29 mouse cellular contexts compared by ENCODE assay signal in the genomic region with DNA sequence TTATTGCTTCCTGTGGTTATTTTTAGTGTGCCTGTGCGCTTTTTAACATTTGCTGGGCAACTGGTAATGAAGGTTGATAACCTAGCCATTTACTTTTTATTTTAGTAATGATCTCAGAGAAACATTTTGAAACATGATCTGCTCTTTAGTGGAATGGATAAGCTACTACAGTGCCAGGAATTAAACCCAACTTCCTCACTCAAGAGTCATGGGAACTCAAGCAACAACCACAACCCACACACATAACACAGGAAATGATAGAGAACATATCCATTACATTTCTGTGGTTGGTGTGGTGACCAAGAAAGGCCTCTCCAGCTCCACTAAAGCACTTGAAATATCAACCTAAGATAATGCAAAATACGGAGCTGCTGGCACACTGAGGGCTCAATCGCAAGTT.
DNase-seq lines count a peak whose midpoint lies in the region; ATAC-seq and TF ChIP-seq lines count a peak whose summit lies in the region.
"Had no signal": no experiment of that assay in that cellular context is flagged by ENCODE, and none has a peak within 500 bp of the region (broad histone marks: within the 10 kb centered on the region; RNA-seq: fewer than 3 reads in every experiment).

No protein-coding gene starts in this region.

- intact Hi-C loops in left cerebral cortex, postnatal 25 days (cut with DNase I): no loop called here

- TF ChIP-seq RAD21 in MEL (IDR thresholded peaks at IDR 0.05; ENCODE audit: low read depth, low read length): no peak

- no peak overlapping the region for H3ac ChIP-seq in myocyte (ENCODE audit: control insufficient read depth, insufficient read length)

- ATAC-seq in kidney, embryonic 16.5 days (ENCODE audit: low FRiP score, low TSS enrichment): peak; percentile 23; the same call in 1 of the 2 replicates
- ATAC-seq in forebrain, embryonic 15.5 days (replicated peaks): no peak
- ATAC-seq: forebrain, postnatal 0 days; inflammation-experienced regulatory T-cells, adult 6 months; midbrain, embryonic 13.5 days had no signal

- whole genome bisulfite sequencing in kidney, embryonic 16.5 days: 53% methylated on average over 3 of the region's 3 CpGs
- WGBS in forebrain, embryonic 15.5 days: 92% methylated on average over 3 of the region's 3 CpGs

- TF ChIP-seq EP300 in MEL (IDR thresholded peaks at IDR 0.05; ENCODE audit: low read depth in 1 of 2, low read length in 2 of 2): no peak

- H3K27ac ChIP-seq in kidney, embryonic 16.5 days (ENCODE audit: low read length): peak overlapping the region; percentile 4; the same call in 1 of the 2 replicates
- H3K27ac ChIP-seq in MEL (ENCODE audit: control insufficient read depth, low read depth, low read length): no peak overlapping the region
- peak overlapping the region; percentile 10; the same call in 1 of the 2 replicates for H3K27ac ChIP-seq in embryonic fibroblast, embryonic 13.5 days (ENCODE audit: insufficient read depth, low read length)
- H3K27ac ChIP-seq in forebrain, embryonic 15.5 days (replicated peaks): no peak overlapping the region
- H3K27ac ChIP-seq: embryonic facial prominence, embryonic 12.5 days; heart, embryonic 13.5 days; hindbrain, embryonic 15.5 days; limb, embryonic 15.5 days; liver, embryonic 14.5 days; macrophage; midbrain, embryonic 13.5 days; neural tube, embryonic 15.5 days had no signal

- H3K4me1 ChIP-seq in kidney, embryonic 16.5 days (ENCODE audit: insufficient read depth, low read length): no peaks in the 10 kb centered on the region
- H3K4me1 ChIP-seq in MEL (ENCODE audit: control insufficient read depth in 1 of 2, insufficient read depth in 2 of 2, low read length in 2 of 2): no peaks in the 10 kb centered on the region
- peaks cover 2% of the 10 kb centered on the region; the same call in 1 of the 2 replicates for H3K4me1 ChIP-seq in embryonic fibroblast, embryonic 13.5 days (ENCODE audit: control insufficient read depth, insufficient read depth, low read length)
- H3K4me1 ChIP-seq in forebrain, embryonic 15.5 days: no peaks in the 10 kb centered on the region
- H3K4me1 ChIP-seq: heart, embryonic 13.5 days; hindbrain, embryonic 15.5 days; limb, embryonic 15.5 days; midbrain, embryonic 13.5 days; neural tube, embryonic 15.5 days had no signal

- H3K9me3 ChIP-seq in kidney, embryonic 16.5 days (ENCODE audit: low read length): no peaks in the 10 kb centered on the region
- no peaks in the 10 kb centered on the region for H3K9me3 ChIP-seq in MEL (replicated peaks; ENCODE audit: insufficient read depth, low read length)
- H3K9me3 ChIP-seq in forebrain, embryonic 15.5 days: no peaks in the 10 kb centered on the region
- H3K9me3 ChIP-seq: embryonic facial prominence, embryonic 12.5 days; heart, embryonic 13.5 days; hindbrain, embryonic 15.5 days; limb, embryonic 15.5 days; midbrain, embryonic 13.5 days; neural tube, embryonic 15.5 days had no signal

- H3K27me3 ChIP-seq in kidney, embryonic 16.5 days (ENCODE audit: insufficient read depth, low read length): no peaks in the 10 kb centered on the region
- H3K27me3 ChIP-seq in MEL (ENCODE audit: control insufficient read depth in 1 of 2, insufficient read depth in 2 of 2, low read length in 2 of 2) (no peaks in the 10 kb centered on the region), myocyte (ENCODE audit: control insufficient read depth, insufficient read depth, insufficient read length) (no peaks in the 10 kb centered on the region)
- H3K27me3 ChIP-seq in forebrain, embryonic 15.5 days: no peaks in the 10 kb centered on the region
- H3K27me3 ChIP-seq: CH12.LX; embryonic facial prominence, embryonic 12.5 days; heart, embryonic 13.5 days; hindbrain, embryonic 15.5 days; limb, embryonic 15.5 days; midbrain, embryonic 13.5 days; neural tube, embryonic 15.5 days had no signal

- TF ChIP-seq CTCF in MEL (IDR thresholded peaks at IDR 0.05 in 2 of 3, conservative IDR thresholded peaks at IDR 0.05 in 1 of 3; ENCODE audit: control insufficient read depth in 1 of 3, insufficient read depth in 1 of 3, low read depth in 2 of 3, low read length in 3 of 3, poor library complexity in 1 of 3, severe bottlenecking in 1 of 3): no peak
- no peak for TF ChIP-seq CTCF in embryonic fibroblast, embryonic 13.5 days (IDR thresholded peaks at IDR 0.05; ENCODE audit: borderline replicate concordance, insufficient read depth, low read length)

- no peak overlapping the region for H3K4me2 ChIP-seq in kidney, embryonic 16.5 days (replicated peaks; ENCODE audit: low read depth, low read length)
- H3K4me2 ChIP-seq in myocyte (ENCODE audit: low read depth): peak overlapping the region; percentile 30
- no peak overlapping the region for H3K4me2 ChIP-seq in forebrain, embryonic 15.5 days (replicated peaks)
- H3K4me2 ChIP-seq: embryonic facial prominence, embryonic 12.5 days; heart, embryonic 13.5 days; hindbrain, embryonic 15.5 days; limb, embryonic 15.5 days; midbrain, embryonic 13.5 days; neural tube, embryonic 15.5 days had no signal

- TF ChIP-seq POLR2A in MEL (IDR thresholded peaks at IDR 0.05; ENCODE audit: control insufficient read depth in 1 of 2, insufficient read depth in 1 of 2, low read depth in 1 of 2, low read length in 2 of 2, poor library complexity in 1 of 2): no peak
- no peak for TF ChIP-seq POLR2A in embryonic fibroblast, embryonic 13.5 days (IDR thresholded peaks at IDR 0.05; ENCODE audit: low read depth, low read length)
- no peak for TF ChIP-seq POLR2A in myocyte (IDR thresholded peaks at IDR 0.05; ENCODE audit: insufficient read length, low read depth)

- no peak overlapping the region for H3K4me3 ChIP-seq in kidney, embryonic 16.5 days (ENCODE audit: low read length)
- H3K4me3 ChIP-seq in MEL (ENCODE audit: control insufficient read depth in 1 of 2, insufficient read depth in 1 of 2, low read depth in 2 of 2, low read length in 2 of 2): no peak overlapping the region
- no peak overlapping the region for H3K4me3 ChIP-seq in embryonic fibroblast, embryonic 13.5 days (ENCODE audit: insufficient read depth, low read length)
- H3K4me3 ChIP-seq in myocyte: no peak overlapping the region
- H3K4me3 ChIP-seq in forebrain, embryonic 15.5 days: no peak overlapping the region
- H3K4me3 ChIP-seq: embryonic facial prominence, embryonic 12.5 days; heart, embryonic 13.5 days; hindbrain, embryonic 15.5 days; limb, embryonic 15.5 days; midbrain, embryonic 13.5 days; neural tube, embryonic 15.5 days had no signal

- no peak for DNase-seq in kidney, postnatal 25 days
- peak; percentile 5 for DNase-seq in MEL (ENCODE audit: low read depth, low spot score)
- DNase-seq in left cerebral cortex, postnatal 25 days (ENCODE audit: low spot score in 2 of 2): no peak
- DNase-seq: adrenal gland, postnatal 10 days; cerebellum, adult 8-10 months; cerebellum, postnatal 25 days; forebrain, postnatal 0 days; gastrocnemius, postnatal 10 days; heart, postnatal 10 days; kidney, adult 2 months; layer of hippocampus, adult 9-11 months; lung, adult 2 months; lung, postnatal 10 days; retina, postnatal 1 day; right cerebral cortex, postnatal 14 days had no signal

- H3K36me3 ChIP-seq in kidney, embryonic 16.5 days (ENCODE audit: insufficient read depth, low read length): no peaks in the 10 kb centered on the region
- H3K36me3 ChIP-seq in MEL (ENCODE audit: control insufficient read depth in 1 of 2, insufficient read depth in 2 of 2, low read length in 2 of 2) (no peaks in the 10 kb centered on the region), myocyte (ENCODE audit: control insufficient read depth, insufficient read depth) (no peaks in the 10 kb centered on the region)
- H3K36me3 ChIP-seq in forebrain, embryonic 15.5 days: no peaks in the 10 kb centered on the region
- H3K36me3 ChIP-seq: embryonic facial prominence, embryonic 12.5 days; heart, embryonic 13.5 days; hindbrain, embryonic 15.5 days; limb, embryonic 15.5 days; midbrain, embryonic 13.5 days; neural tube, embryonic 15.5 days had no signal

- H3K79me2 ChIP-seq in MEL (ENCODE audit: control insufficient read depth, insufficient read depth, low read length, poor library complexity) (no peaks in the 10 kb centered on the region), myocyte (ENCODE audit: control insufficient read depth, insufficient read depth) (no peaks in the 10 kb centered on the region)

- H3K9ac ChIP-seq in kidney, embryonic 16.5 days (replicated peaks; ENCODE audit: low read length): no peak overlapping the region
- no peak overlapping the region for H3K9ac ChIP-seq in MEL (ENCODE audit: control insufficient read depth, low read depth, low read length, poor library complexity, severe bottlenecking)
- H3K9ac ChIP-seq in forebrain, embryonic 15.5 days (replicated peaks): no peak overlapping the region
- H3K9ac ChIP-seq: embryonic facial prominence, embryonic 12.5 days; forebrain, postnatal 0 days; heart, embryonic 13.5 days; hindbrain, embryonic 15.5 days; limb, embryonic 15.5 days; liver, embryonic 14.5 days; midbrain, embryonic 13.5 days; neural tube, embryonic 15.5 days had no signal

TF ChIP-seq in MEL, 35 proteins besides CTCF, POLR2A, EP300 and RAD21:
- no peak for TF ChIP-seq MAX (IDR thresholded peaks at IDR 0.05; ENCODE audit: low read length)
- no peak for TF ChIP-seq ZC3H11A (IDR thresholded peaks at IDR 0.05; ENCODE audit: low read depth, low read length)
- no peak for TF ChIP-seq NRF1 (IDR thresholded peaks at IDR 0.05; ENCODE audit: insufficient read depth, low read depth, low read length, poor library complexity, severe bottlenecking)
- TF ChIP-seq TCF12 (IDR thresholded peaks at IDR 0.05; ENCODE audit: low read depth, low read length): no peak
- no peak for TF ChIP-seq USF1 (IDR thresholded peaks at IDR 0.05; ENCODE audit: low read depth, low read length)
- TF ChIP-seq GATA1 (IDR thresholded peaks at IDR 0.05; ENCODE audit: low read depth, low read length): no peak
- TF ChIP-seq SMC3 (IDR thresholded peaks at IDR 0.05; ENCODE audit: low read depth, low read length): no peak

TF ChIP-seq in myocyte, 11 proteins besides CTCF, POLR2A, EP300 and RAD21:
- TF ChIP-seq REST (IDR thresholded peaks at IDR 0.05; ENCODE audit: insufficient read depth, insufficient read length): no peak
- TF ChIP-seq E2F4 (IDR thresholded peaks at IDR 0.05; ENCODE audit: insufficient read depth): no peak

Comparison
In these comparisons a context has a peak if more than half of its experiments do, and no peak if none do; other contexts are left out.
1. H3K27ac ChIP-seq: peak in kidney, embryonic 16.5 days (single experiment) and embryonic fibroblast, embryonic 13.5 days (single experiment); none in MEL (single experiment) and forebrain, embryonic 15.5 days (single experiment).